Mouse (Mus musculus) layer of hippocampus, adult 9-10 months (tissue): ENCODE measurements around the gene Kdsr.
A peak's percentile ranks its signal among the peaks of the same experiment; 100 is the strongest.
"Not testable (repeated sequence)": the region's sequence is repeated elsewhere in the genome, so short reads cannot be mapped to it uniquely, and the experiment has no call there.

ENCODE experiments used
- DNase-seq: peaks from one replicate; pipeline ENCODE4 v3.0.0; 2022; ENCODE audit warnings: low spot score

Kdsr gene

GRCm38 (mm10) chr1:106738092-106738491 is 21.4 kb downstream of the Kdsr start:
- no peak for DNase-seq

- no peak for DNase-seq
Measured at GRCm38 (mm10) chr1:106736211-106736610, 23.3 kb downstream of the Kdsr start.

- no peak for DNase-seq
Measured at GRCm38 (mm10) chr1:106735586-106735985, 23.9 kb downstream of the Kdsr start.

- no peak for DNase-seq
Measured at GRCm38 (mm10) chr1:106722061-106722460, 37.5 kb downstream of the Kdsr start.

GRCm38 (mm10) chr1:106717736-106718135 is 41.8 kb downstream of the Kdsr start:
- DNase-seq = not testable (repeated sequence)

GRCm38 (mm10) chr1:106717071-106717601 is 42.4 kb downstream of the Kdsr start:
- peak; percentile 75 for DNase-seq

- DNase-seq = no peak
Measured at GRCm38 (mm10) chr1:106716141-106716540, 43.4 kb downstream of the Kdsr start.

GRCm38 (mm10) chr1:106715111-106716083 is 44.1 kb downstream of the Kdsr start:
- no peak for DNase-seq

- DNase-seq = no peak
Measured at GRCm38 (mm10) chr1:106714530-106714981, 45.0 kb downstream of the Kdsr start.

GRCm38 (mm10) chr1:106713621-106714529 is 45.7 kb downstream of the Kdsr start, which contains the start of gene Bcl2:
TSS of gene Bcl2 (minus strand) at chr1:106714274.
- DNase-seq = no peak

- DNase-seq = no peak
Measured at GRCm38 (mm10) chr1:106712330-106712729, 47.2 kb downstream of the Kdsr start.

GRCm38 (mm10) chr1:106711356-106712125 is 48.0 kb downstream of the Kdsr start:
- DNase-seq = no peak

- DNase-seq = no peak
Measured at GRCm38 (mm10) chr1:106710202-106710601, 49.3 kb downstream of the Kdsr start.

- DNase-seq = no peak
Measured at GRCm38 (mm10) chr1:106707036-106707880, 52.3 kb downstream of the Kdsr start.

GRCm38 (mm10) chr1:106703183-106703582 is 56.3 kb downstream of the Kdsr start:
- DNase-seq = no peak

GRCm38 (mm10) chr1:106702471-106703175 is 56.9 kb downstream of the Kdsr start:
- DNase-seq = no peak

GRCm38 (mm10) chr1:106700520-106701114 is 58.9 kb downstream of the Kdsr start:
- no peak for DNase-seq

- DNase-seq = no peak
Measured at GRCm38 (mm10) chr1:106696472-106696871, 63.1 kb downstream of the Kdsr start.

- no peak for DNase-seq
Measured at GRCm38 (mm10) chr1:106695649-106696048, 63.9 kb downstream of the Kdsr start.
